Mouse (Mus musculus): ENCODE measurements at regions not wholly inside any gene's neighbourhood (a gene's known extent, or its start where the extent isn't known, plus 50 kb on each side); places are given as distances from the start of the nearest gene placed in this dataset.

GRCm38 (mm10) chr1:4597856-4598255 is 209.8 kb upstream of the Gm37988 start:
- Histone ChIP-seq H3K36me3 (ENCODE audit: insufficient read depth, low read length) (no peaks in the 10 kb centered on the region), H3K27me3 (ENCODE audit: insufficient read depth, low read length) (no peaks in the 10 kb centered on the region), H3K27ac (no peak overlapping the region), H3K9ac (ENCODE audit: low read depth, low read length) (no peak overlapping the region), H3K9me3 (replicated peaks; ENCODE audit: low read length) (no peaks in the 10 kb centered on the region), H3K4me1 (replicated peaks; ENCODE audit: insufficient read depth, low read length) (no peaks in the 10 kb centered on the region), H3K4me3 (replicated peaks; ENCODE audit: low read depth, low read length) (no peak overlapping the region), H3K4me2 (ENCODE audit: low read length) (no peak overlapping the region)
- ATAC-seq (replicated peaks; ENCODE audit: low FRiP score, low read depth) (no peak), DNase-seq (ENCODE audit: low spot score) (no peak)
- 79% methylated on average over 3 of the region's 3 CpGs for WGBS
- TF ChIP-seq CTCF (IDR thresholded peaks at IDR 0.05; ENCODE audit: low read depth), result no peak

GRCm38 (mm10) chr1:4598425-4598824 is 209.3 kb upstream of the Gm37988 start:
- no peaks in the 10 kb centered on the region for H3K9me3 ChIP-seq (replicated peaks; ENCODE audit: low read length)
- no peak for TF ChIP-seq CTCF (IDR thresholded peaks at IDR 0.05; ENCODE audit: low read depth)
- no peaks in the 10 kb centered on the region for H3K27me3 ChIP-seq (ENCODE audit: insufficient read depth, low read length)
- no peak overlapping the region for H3K4me2 ChIP-seq (ENCODE audit: low read length)
- no peak overlapping the region for H3K4me3 ChIP-seq (replicated peaks; ENCODE audit: low read depth, low read length)
- H3K36me3 ChIP-seq (ENCODE audit: insufficient read depth, low read length), result no peaks in the 10 kb centered on the region
- no peak overlapping the region for H3K27ac ChIP-seq
- 36% methylated on average over 3 of the region's 3 CpGs for whole genome bisulfite sequencing
- ATAC-seq (replicated peaks; ENCODE audit: low FRiP score, low read depth) (no peak), DNase-seq (ENCODE audit: low spot score) (no peak)
- H3K4me1 ChIP-seq (replicated peaks; ENCODE audit: insufficient read depth, low read length), result no peaks in the 10 kb centered on the region
- H3K9ac ChIP-seq (ENCODE audit: low read depth, low read length), result no peak overlapping the region

GRCm38 (mm10) chr1:4602386-4602785 is 205.3 kb upstream of the Gm37988 start:
- Histone ChIP-seq H3K9ac (ENCODE audit: low read depth, low read length) (no peak overlapping the region), H3K36me3 (ENCODE audit: insufficient read depth, low read length) (no peaks in the 10 kb centered on the region), H3K27ac (no peak overlapping the region), H3K4me3 (replicated peaks; ENCODE audit: low read depth, low read length) (no peak overlapping the region), H3K9me3 (replicated peaks; ENCODE audit: low read length) (no peaks in the 10 kb centered on the region), H3K27me3 (ENCODE audit: insufficient read depth, low read length) (no peaks in the 10 kb centered on the region), H3K4me1 (replicated peaks; ENCODE audit: insufficient read depth, low read length) (no peaks in the 10 kb centered on the region), H3K4me2 (ENCODE audit: low read length) (no peak overlapping the region)
- no peak for ATAC-seq (replicated peaks; ENCODE audit: low FRiP score, low read depth)
- WGBS, result 78% methylated on average over 3 of the region's 3 CpGs
- no peak for TF ChIP-seq CTCF (IDR thresholded peaks at IDR 0.05; ENCODE audit: low read depth)
- DNase-seq (ENCODE audit: low spot score), result no peak

DNA sequence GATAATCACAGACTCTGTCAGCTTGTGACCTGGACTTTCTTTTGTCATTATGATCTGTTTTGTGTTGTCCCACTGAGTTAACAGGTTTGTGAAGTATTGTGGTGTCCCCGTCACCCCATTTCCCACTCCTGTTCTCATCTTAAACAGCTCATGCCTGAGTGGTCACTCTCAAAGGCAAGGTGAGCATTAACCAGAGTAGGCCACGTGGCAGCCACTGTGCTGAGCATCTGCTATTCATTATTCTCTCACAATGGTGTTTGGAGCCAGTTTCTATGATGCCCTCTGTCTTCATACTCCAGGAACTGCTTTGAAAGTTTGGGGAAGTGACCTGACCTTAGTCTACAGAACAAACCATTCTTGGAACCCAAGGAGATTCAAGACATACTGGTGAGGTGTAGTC is 198.9 kb upstream of the Gm37988 start:
- TF ChIP-seq CTCF (IDR thresholded peaks at IDR 0.05; ENCODE audit: low read depth), result 0 out of 2 replicates have a peak, but pooled peaks have one; percentile 14
- ATAC-seq (replicated peaks; ENCODE audit: low FRiP score, low read depth), result no peak

DNA sequence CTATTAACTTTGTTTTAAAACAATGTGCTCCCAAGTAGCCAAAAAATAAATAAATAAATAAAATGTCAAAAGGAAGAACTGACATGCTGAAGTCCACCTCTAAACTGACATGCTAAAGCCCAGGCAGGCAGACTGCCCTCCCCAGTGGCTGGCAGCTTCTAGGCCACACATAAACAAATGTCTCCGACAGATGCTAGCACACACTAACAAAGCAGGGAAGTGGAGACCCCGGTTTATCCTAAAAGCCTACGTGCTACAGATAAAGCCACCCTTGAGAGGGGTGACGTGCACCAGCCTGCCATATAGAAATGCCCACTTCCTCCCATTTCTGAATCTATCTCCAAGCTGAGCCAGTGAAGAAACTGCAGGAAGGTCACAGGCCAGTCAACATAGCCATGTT is 194.4 kb upstream of the Gm37988 start:
- Histone ChIP-seq H3K4me2 (ENCODE audit: low read length) (no peak overlapping the region), H3K27me3 (ENCODE audit: insufficient read depth, low read length) (no peaks in the 10 kb centered on the region), H3K36me3 (ENCODE audit: insufficient read depth, low read length) (no peaks in the 10 kb centered on the region), H3K4me1 (replicated peaks; ENCODE audit: insufficient read depth, low read length) (no peaks in the 10 kb centered on the region), H3K27ac (no peak overlapping the region), H3K4me3 (replicated peaks; ENCODE audit: low read depth, low read length) (no peak overlapping the region), H3K9ac (ENCODE audit: low read depth, low read length) (no peak overlapping the region), H3K9me3 (replicated peaks; ENCODE audit: low read length) (no peaks in the 10 kb centered on the region)
- ATAC-seq (replicated peaks; ENCODE audit: low FRiP score, low read depth) (no peak), DNase-seq (ENCODE audit: low spot score) (no peak)
- WGBS, result 67% methylated on average over 4 of the region's 4 CpGs
- TF ChIP-seq CTCF (IDR thresholded peaks at IDR 0.05; ENCODE audit: low read depth), result no peak

More for the DNA sequence above, 198.9 kb upstream of the Gm37988 start:
- no peak overlapping the region for H3K4me2 ChIP-seq (ENCODE audit: low read length)
- no peak overlapping the region for H3K9ac ChIP-seq (ENCODE audit: low read depth, low read length)
- WGBS, result 49% methylated on average over 2 of the region's 2 CpGs
- no peaks in the 10 kb centered on the region for H3K36me3 ChIP-seq (ENCODE audit: insufficient read depth, low read length)
- H3K27ac ChIP-seq, result no peak overlapping the region
- no peak for DNase-seq (ENCODE audit: low spot score)
- H3K4me3 ChIP-seq (replicated peaks; ENCODE audit: low read depth, low read length), result no peak overlapping the region
- H3K9me3 ChIP-seq (replicated peaks; ENCODE audit: low read length), result no peaks in the 10 kb centered on the region
- H3K4me1 ChIP-seq (replicated peaks; ENCODE audit: insufficient read depth, low read length), result no peaks in the 10 kb centered on the region
- no peaks in the 10 kb centered on the region for H3K27me3 ChIP-seq (ENCODE audit: insufficient read depth, low read length)

- no peaks in the 10 kb centered on the region for H3K36me3 ChIP-seq (ENCODE audit: insufficient read depth, low read length)
These were observed 192.4 kb upstream of the Gm37988 start for GRCm38 (mm10) chr1:4615286-4615685.

GRCm38 (mm10) chr1:4617479-4617878 is 190.2 kb upstream of the Gm37988 start:
- Histone ChIP-seq H3K4me3 (replicated peaks; ENCODE audit: low read depth, low read length) (no peak overlapping the region), H3K27me3 (ENCODE audit: insufficient read depth, low read length) (no peaks in the 10 kb centered on the region), H3K9ac (ENCODE audit: low read depth, low read length) (no peak overlapping the region), H3K9me3 (replicated peaks; ENCODE audit: low read length) (no peaks in the 10 kb centered on the region), H3K4me1 (replicated peaks; ENCODE audit: insufficient read depth, low read length) (no peaks in the 10 kb centered on the region), H3K4me2 (ENCODE audit: low read length) (no peak overlapping the region), H3K27ac (no peak overlapping the region), H3K36me3 (ENCODE audit: insufficient read depth, low read length) (no peaks in the 10 kb centered on the region)
- no peak for TF ChIP-seq CTCF (IDR thresholded peaks at IDR 0.05; ENCODE audit: low read depth)
- no peak for DNase-seq (ENCODE audit: low spot score)
- no peak for ATAC-seq (replicated peaks; ENCODE audit: low FRiP score, low read depth)
- WGBS, result 55% methylated on average over 10 of the region's 10 CpGs

More at GRCm38 (mm10) chr1:4615286-4615685, 192.4 kb upstream of the Gm37988 start:
- Histone ChIP-seq H3K4me2 (ENCODE audit: low read length) (no peak overlapping the region), H3K9me3 (replicated peaks; ENCODE audit: low read length) (no peaks in the 10 kb centered on the region), H3K4me3 (replicated peaks; ENCODE audit: low read depth, low read length) (no peak overlapping the region), H3K27ac (no peak overlapping the region), H3K9ac (ENCODE audit: low read depth, low read length) (no peak overlapping the region), H3K4me1 (replicated peaks; ENCODE audit: insufficient read depth, low read length) (no peaks in the 10 kb centered on the region), H3K27me3 (ENCODE audit: insufficient read depth, low read length) (no peaks in the 10 kb centered on the region)
- no peak for TF ChIP-seq CTCF (IDR thresholded peaks at IDR 0.05; ENCODE audit: low read depth)
- WGBS, result 81% methylated on average over 1 of the region's 1 CpGs
- ATAC-seq (replicated peaks; ENCODE audit: low FRiP score, low read depth) (no peak), DNase-seq (ENCODE audit: low spot score) (no peak)
